Mouse (Mus musculus): ENCODE measurements around the gene Pdap1. TPM values are rescaled to one million over a fixed set of nuclear protein-coding genes. Genes with fewer than 3 reads are reported as not detected.
"Not testable (repeated sequence)": the region's sequence is repeated elsewhere in the genome, so short reads cannot be mapped to it uniquely, and the experiment has no call there.

Gene Pdap1
- polyA plus RNA-seq, 1 experiment from 2014 or later, result 114 TPM

DNA sequence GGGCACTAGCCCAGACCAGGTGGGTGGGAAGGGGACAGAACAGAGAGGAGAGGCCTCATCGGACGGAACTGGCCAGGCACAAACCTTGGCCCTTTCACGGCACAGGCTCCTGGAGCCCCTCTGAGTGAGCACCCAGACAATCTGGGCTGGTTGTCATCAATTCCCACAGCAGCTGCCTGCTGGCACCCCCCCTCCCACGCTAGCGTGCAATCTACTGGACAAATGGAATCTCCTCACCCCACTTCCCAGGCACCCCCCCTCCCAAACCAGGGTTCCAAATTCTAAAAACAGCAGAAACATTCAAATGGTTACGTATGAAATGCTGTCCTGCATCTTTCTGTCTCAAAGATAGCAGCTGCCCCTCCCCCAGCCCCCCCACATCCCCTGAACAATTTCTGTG lies 10.3 kb downstream of the Pdap1 start:
- not testable (repeated sequence) for H3K9me3 ChIP-seq (replicated peaks; ENCODE audit: control insufficient read depth, low read length, poor library complexity, severe bottlenecking); ATAC-seq
- 99% methylated on average over 6 of the region's 6 CpGs for WGBS

DNA sequence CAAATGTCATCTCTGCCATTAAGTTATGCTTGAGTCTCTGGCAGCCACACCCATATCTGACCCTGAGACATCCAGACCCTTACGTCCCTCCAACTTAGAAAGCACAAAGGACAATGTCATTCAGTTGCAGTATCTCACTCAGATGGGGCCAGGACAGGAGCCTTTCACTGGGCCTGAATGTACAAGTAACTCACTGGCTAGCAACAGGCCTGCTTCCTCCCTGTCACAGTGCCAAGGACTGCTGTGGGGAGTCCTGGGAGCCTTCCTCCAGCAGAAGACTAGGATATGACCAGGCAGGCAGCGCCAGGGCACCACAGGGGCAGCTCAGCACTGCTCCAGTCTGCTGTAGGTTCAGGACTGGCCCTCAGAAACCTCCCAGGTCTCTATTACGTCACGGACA lies 10.9 kb downstream of the Pdap1 start:
- peaks cover 52% of the 10 kb centered on the region for H3K36me3 ChIP-seq (ENCODE audit: control insufficient read depth, insufficient read depth, low read length)
- H3K9ac ChIP-seq (ENCODE audit: low read depth, low read length), result no peak overlapping the region
- H3K4me3 ChIP-seq (ENCODE audit: low read depth, low read length), result no peak overlapping the region
- ATAC-seq, result no peak
- no peak overlapping the region for H3K4me2 ChIP-seq (ENCODE audit: low read length)
- no peaks in the 10 kb centered on the region for H3K9me3 ChIP-seq (replicated peaks; ENCODE audit: control insufficient read depth, low read length, poor library complexity, severe bottlenecking)
- H3K27me3 ChIP-seq (ENCODE audit: control insufficient read depth, insufficient read depth, low read depth, low read length), result no peaks in the 10 kb centered on the region
- 96% methylated on average over 4 of the region's 4 CpGs for WGBS
- H3K4me1 ChIP-seq (ENCODE audit: control insufficient read depth, insufficient read depth, low read length), result no peaks in the 10 kb centered on the region
- no peak overlapping the region for H3K27ac ChIP-seq (ENCODE audit: low read length)

More for the DNA sequence above, 10.3 kb downstream of the Pdap1 start:
- H3K27ac ChIP-seq (ENCODE audit: low read length); H3K4me2 ChIP-seq (ENCODE audit: low read length); H3K9ac ChIP-seq (ENCODE audit: low read depth, low read length); H3K4me3 ChIP-seq (ENCODE audit: low read depth, low read length); H3K4me1 ChIP-seq (ENCODE audit: control insufficient read depth, insufficient read depth, low read length); H3K27me3 ChIP-seq (ENCODE audit: control insufficient read depth, insufficient read depth, low read depth, low read length): not testable (repeated sequence)
- H3K36me3 ChIP-seq (ENCODE audit: control insufficient read depth, insufficient read depth, low read length), result peaks cover 59% of the 10 kb centered on the region

- H3K4me2 ChIP-seq (ENCODE audit: low read length), result no peak overlapping the region
- H3K9me3 ChIP-seq (replicated peaks; ENCODE audit: control insufficient read depth, low read length, poor library complexity, severe bottlenecking), result no peaks in the 10 kb centered on the region
- H3K9ac ChIP-seq (ENCODE audit: low read depth, low read length), result no peak overlapping the region
- no peaks in the 10 kb centered on the region for H3K4me1 ChIP-seq (ENCODE audit: control insufficient read depth, insufficient read depth, low read length)
- H3K27ac ChIP-seq (ENCODE audit: low read length), result no peak overlapping the region
- peaks cover 38% of the 10 kb centered on the region for H3K36me3 ChIP-seq (ENCODE audit: control insufficient read depth, insufficient read depth, low read length)
- no peaks in the 10 kb centered on the region for H3K27me3 ChIP-seq (ENCODE audit: control insufficient read depth, insufficient read depth, low read depth, low read length)
- 96% methylated on average over 9 of the region's 9 CpGs for WGBS
- no peak for ATAC-seq
- no peak overlapping the region for H3K4me3 ChIP-seq (ENCODE audit: low read depth, low read length)
Observed at GRCm38 (mm10) chr5:145126580-145126979, 13.5 kb downstream of the Pdap1 start.

GRCm38 (mm10) chr5:145123396-145123795 lies 16.6 kb downstream of the Pdap1 start:
- Histone ChIP-seq H3K4me3 (ENCODE audit: low read depth, low read length) (no peak overlapping the region), H3K9me3 (replicated peaks; ENCODE audit: control insufficient read depth, low read length, poor library complexity, severe bottlenecking) (no peaks in the 10 kb centered on the region), H3K4me2 (ENCODE audit: low read length) (no peak overlapping the region), H3K36me3 (ENCODE audit: control insufficient read depth, insufficient read depth, low read length) (peaks cover 14% of the 10 kb centered on the region), H3K4me1 (ENCODE audit: control insufficient read depth, insufficient read depth, low read length) (no peaks in the 10 kb centered on the region), H3K27ac (ENCODE audit: low read length) (no peak overlapping the region), H3K9ac (ENCODE audit: low read depth, low read length) (no peak overlapping the region), H3K27me3 (ENCODE audit: control insufficient read depth, insufficient read depth, low read depth, low read length) (no peaks in the 10 kb centered on the region)
- ATAC-seq, result no peak
- WGBS, result 93% methylated on average over 19 of the region's 19 CpGs

- no peak overlapping the region for H3K4me2 ChIP-seq (ENCODE audit: low read length)
- no peaks in the 10 kb centered on the region for H3K9me3 ChIP-seq (replicated peaks; ENCODE audit: control insufficient read depth, low read length, poor library complexity, severe bottlenecking)
- 88% methylated on average over 7 of the region's 7 CpGs for WGBS
- no peaks in the 10 kb centered on the region for H3K4me1 ChIP-seq (ENCODE audit: control insufficient read depth, insufficient read depth, low read length)
- H3K27me3 ChIP-seq (ENCODE audit: control insufficient read depth, insufficient read depth, low read depth, low read length), result no peaks in the 10 kb centered on the region
- H3K9ac ChIP-seq (ENCODE audit: low read depth, low read length), result no peak overlapping the region
- 0 out of 2 replicates have a peak, but pooled peaks cover 4% of the 10 kb centered on the region for H3K36me3 ChIP-seq (ENCODE audit: control insufficient read depth, insufficient read depth, low read length)
- H3K4me3 ChIP-seq (ENCODE audit: low read depth, low read length), result no peak overlapping the region
- no peak for ATAC-seq
- H3K27ac ChIP-seq (ENCODE audit: low read length), result no peak overlapping the region
Observed at GRCm38 (mm10) chr5:145120921-145121320, 19.1 kb downstream of the Pdap1 start.

- Histone ChIP-seq H3K27ac (ENCODE audit: low read length) (no peak overlapping the region), H3K4me2 (ENCODE audit: low read length) (no peak overlapping the region), H3K9ac (ENCODE audit: low read depth, low read length) (no peak overlapping the region), H3K9me3 (replicated peaks; ENCODE audit: control insufficient read depth, low read length, poor library complexity, severe bottlenecking) (no peaks in the 10 kb centered on the region), H3K4me3 (ENCODE audit: low read depth, low read length) (no peak overlapping the region), H3K4me1 (ENCODE audit: control insufficient read depth, insufficient read depth, low read length) (peaks cover 3% of the 10 kb centered on the region; the same call in 1 of the 2 replicates), H3K27me3 (ENCODE audit: control insufficient read depth, insufficient read depth, low read depth, low read length) (peaks cover 5% of the 10 kb centered on the region), H3K36me3 (ENCODE audit: control insufficient read depth, insufficient read depth, low read length) (0 out of 2 replicates have a peak, but pooled peaks cover 4% of the 10 kb centered on the region)
- ATAC-seq, result no peak
- WGBS, result 89% methylated on average over 2 of the region's 2 CpGs
Observed at GRCm38 (mm10) chr5:145119385-145119784, 20.7 kb downstream of the Pdap1 start.

GRCm38 (mm10) chr5:145118461-145118860 lies 21.6 kb downstream of the Pdap1 start:
- H3K9me3 ChIP-seq (replicated peaks; ENCODE audit: control insufficient read depth, low read length, poor library complexity, severe bottlenecking), result no peaks in the 10 kb centered on the region
- peaks cover 8% of the 10 kb centered on the region for H3K4me1 ChIP-seq (ENCODE audit: control insufficient read depth, insufficient read depth, low read length)
- 90% methylated on average over 5 of the region's 5 CpGs for WGBS
- no peak overlapping the region for H3K4me2 ChIP-seq (ENCODE audit: low read length)
- no peak overlapping the region for H3K4me3 ChIP-seq (ENCODE audit: low read depth, low read length)
- H3K27ac ChIP-seq (ENCODE audit: low read length), result no peak overlapping the region
- H3K27me3 ChIP-seq (ENCODE audit: control insufficient read depth, insufficient read depth, low read depth, low read length), result peaks cover 13% of the 10 kb centered on the region
- H3K9ac ChIP-seq (ENCODE audit: low read depth, low read length), result no peak overlapping the region
- H3K36me3 ChIP-seq (ENCODE audit: control insufficient read depth, insufficient read depth, low read length), result 0 out of 2 replicates have a peak, but pooled peaks cover 4% of the 10 kb centered on the region
- ATAC-seq, result no peak

- ATAC-seq, result no peak
- Histone ChIP-seq H3K27me3 (ENCODE audit: control insufficient read depth, insufficient read depth, low read depth, low read length) (peaks cover 15% of the 10 kb centered on the region), H3K4me1 (ENCODE audit: control insufficient read depth, insufficient read depth, low read length) (peaks cover 8% of the 10 kb centered on the region), H3K9me3 (replicated peaks; ENCODE audit: control insufficient read depth, low read length, poor library complexity, severe bottlenecking) (no peaks in the 10 kb centered on the region), H3K36me3 (ENCODE audit: control insufficient read depth, insufficient read depth, low read length) (0 out of 2 replicates have a peak, but pooled peaks cover 2% of the 10 kb centered on the region), H3K4me3 (ENCODE audit: low read depth, low read length) (no peak overlapping the region), H3K27ac (ENCODE audit: low read length) (no peak overlapping the region), H3K9ac (ENCODE audit: low read depth, low read length) (no peak overlapping the region), H3K4me2 (ENCODE audit: low read length) (no peak overlapping the region)
- WGBS, result 70% methylated on average over 6 of the region's 6 CpGs
Observed at GRCm38 (mm10) chr5:145118005-145118404, 22.0 kb downstream of the Pdap1 start.

DNA sequence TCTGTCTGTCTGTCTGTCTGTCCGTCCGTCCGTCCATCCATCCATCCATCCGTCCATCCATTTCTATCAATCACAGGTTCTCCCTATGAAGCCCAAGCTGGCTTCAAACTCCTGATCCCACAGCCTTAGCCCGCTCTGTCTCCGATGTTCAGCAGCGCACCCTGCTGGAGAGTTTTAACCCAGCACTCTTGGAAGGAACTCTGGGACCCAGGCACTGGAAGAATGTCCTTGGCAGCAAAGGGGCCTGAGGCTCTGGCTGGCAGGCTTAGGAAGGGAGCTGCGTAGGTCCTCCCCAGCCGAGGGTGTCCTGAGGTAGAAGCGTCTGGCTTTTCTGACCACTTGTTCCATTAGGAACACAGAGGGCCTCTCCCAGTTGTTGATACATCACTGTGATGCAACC lies 23.1 kb downstream of the Pdap1 start:
- Histone ChIP-seq H3K4me1 (ENCODE audit: control insufficient read depth, insufficient read depth, low read length) (peaks cover 8% of the 10 kb centered on the region), H3K4me2 (ENCODE audit: low read length) (no peak overlapping the region), H3K4me3 (ENCODE audit: low read depth, low read length) (no peak overlapping the region), H3K27me3 (ENCODE audit: control insufficient read depth, insufficient read depth, low read depth, low read length) (peaks cover 15% of the 10 kb centered on the region), H3K27ac (ENCODE audit: low read length) (0 out of 2 replicates have a peak overlapping the region, but pooled peaks have one; percentile 8), H3K9ac (ENCODE audit: low read depth, low read length) (no peak overlapping the region), H3K9me3 (replicated peaks; ENCODE audit: control insufficient read depth, low read length, poor library complexity, severe bottlenecking) (no peaks in the 10 kb centered on the region), H3K36me3 (ENCODE audit: control insufficient read depth, insufficient read depth, low read length) (no peaks in the 10 kb centered on the region)
- no peak for ATAC-seq
- WGBS, result 42% methylated on average over 10 of the region's 10 CpGs

Measured in midbrain, embryonic 16.5 days (tissue).